Mouse (Mus musculus): Measurements from ENCODE around the gene Zfp143.

- no peak for TF ChIP-seq CTCF (IDR thresholded peaks at IDR 0.05; ENCODE audit: low read depth, low read length)
- TF ChIP-seq POLR2A (IDR thresholded peaks at IDR 0.05; ENCODE audit: extremely low read depth, insufficient read depth, low read length): peak; percentile 81
Observed at GRCm38 (mm10) chr7:110061752-110062273, 796 bp downstream of the Zfp143 start.
